Mouse (Mus musculus): Measurements from ENCODE around the gene Gdi1.
"Not testable (repeated sequence)": the region's sequence is repeated elsewhere in the genome, so short reads cannot be mapped to it uniquely, and the experiment has no call there.

DNA sequence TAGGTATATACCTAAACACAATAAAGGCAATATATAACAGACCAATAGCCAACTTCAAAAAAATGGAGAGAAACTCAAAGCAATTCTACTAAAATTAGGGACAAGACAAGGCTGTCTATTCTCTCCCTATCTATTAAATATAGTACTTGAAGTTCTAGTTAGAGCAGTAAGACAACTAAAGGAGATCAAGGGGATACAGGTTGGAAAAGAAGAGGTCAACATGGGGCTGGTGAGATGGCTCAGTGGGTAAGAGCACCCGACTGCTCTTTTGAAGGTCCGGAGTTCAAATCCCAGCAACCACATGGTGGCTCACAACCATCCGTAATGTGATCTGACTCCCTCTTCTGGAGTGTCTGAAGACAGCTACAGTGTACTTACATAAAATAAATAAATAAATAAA, 52.3 kb downstream of the Gdi1 start:
- not testable (repeated sequence) for TF ChIP-seq POLR2A (IDR thresholded peaks at IDR 0.05; ENCODE audit: borderline replicate concordance, extremely low read depth, low read depth, low read length); CTCF (IDR thresholded peaks at IDR 0.05; ENCODE audit: insufficient read depth, low read length)

Data from lung, adult 2 months (tissue).